Mouse (Mus musculus) neural tube, embryonic 12.5 days (tissue): ENCODE data around the gene Gm10197. TPM values are rescaled to one million over a fixed set of nuclear protein-coding genes. Genes with fewer than 3 reads are reported as not detected.

Experiments
- ATAC-seq: fragments of 200-750 bp; cut with Nextera tagmentation; 2 replicates; pipeline ENCODE4 v1.8.0; 2017; ENCODE audit warnings: low read depth, mild to moderate bottlenecking, moderate TSS enrichment, moderate library complexity; ENCODE audit not compliant: low FRiP score
- H3K27ac ChIP-seq: fragments of 300-500 bp; sonication (generic); 2 replicates; pipeline ENCODE4 v1.5.1; 2016
- H3K27me3 ChIP-seq: fragments of 300-500 bp; sonication (generic); replicated peaks from 2 replicates; pipeline ENCODE4 v1.6.1; 2016; ENCODE audit warnings: mild to moderate bottlenecking
- H3K36me3 ChIP-seq: fragments of 300-500 bp; sonication (generic); 2 replicates; pipeline ENCODE4 v1.6.1; 2016; ENCODE audit warnings: mild to moderate bottlenecking
- H3K4me1 ChIP-seq: fragments of 300-500 bp; sonication (generic); 2 replicates; pipeline ENCODE4 v1.6.1; 2016
- H3K4me2 ChIP-seq: fragments of 300-500 bp; sonication (generic); replicated peaks from 2 replicates; pipeline ENCODE4 v1.6.1; 2016; ENCODE audit warnings: mild to moderate bottlenecking
- H3K4me3 ChIP-seq: fragments of 300-500 bp; sonication (generic); 2 replicates; pipeline ENCODE4 v1.5.1; 2016
- H3K9ac ChIP-seq: fragments of 300-500 bp; sonication (generic); 2 replicates; pipeline ENCODE4 v1.6.1; 2016; ENCODE audit warnings: mild to moderate bottlenecking
- H3K9me3 ChIP-seq: fragments of 300-500 bp; sonication (generic); 2 replicates; pipeline ENCODE4 v1.6.1; 2016; ENCODE audit warnings: mild to moderate bottlenecking
- WGBS: fragments of 180-500 bp; shearing (Covaris S2); methylation state at CpG from one replicate; pipeline ENCODE4 v1.1.7; 2016; 5-methylcytosine and 5-hydroxymethylcytosine counted together
- polyA plus RNA-seq: library from polyadenylated mRNA; unstranded; fragments of >200 nt; fragmentation: Nextera tagmentation; extraction: Ambion mirVana; gene quantifications from 2 replicates; pipeline ENCODE4 v1.2.1, GENCODE M21; 2016

Gene Gm10197
- polyA plus RNA-seq, 1 experiment from 2014 or later = not detected

- Histone ChIP-seq H3K4me2 (peak overlapping the region; percentile 74), H3K9ac (no peak overlapping the region), H3K27me3 (no peaks in the 10 kb centered on the region), H3K4me3 (no peak overlapping the region), H3K36me3 (peaks cover 18% of the 10 kb centered on the region), H3K9me3 (no peaks in the 10 kb centered on the region), H3K27ac (no peak overlapping the region), H3K4me1 (peaks cover 11% of the 10 kb centered on the region)
- no peak for ATAC-seq
- WGBS = 91% methylated on average over 5 of the region's 5 CpGs
These were observed 20.2 kb upstream of the Gm10197 start for GRCm38 (mm10) chr19:53391787-53392186.

DNA sequence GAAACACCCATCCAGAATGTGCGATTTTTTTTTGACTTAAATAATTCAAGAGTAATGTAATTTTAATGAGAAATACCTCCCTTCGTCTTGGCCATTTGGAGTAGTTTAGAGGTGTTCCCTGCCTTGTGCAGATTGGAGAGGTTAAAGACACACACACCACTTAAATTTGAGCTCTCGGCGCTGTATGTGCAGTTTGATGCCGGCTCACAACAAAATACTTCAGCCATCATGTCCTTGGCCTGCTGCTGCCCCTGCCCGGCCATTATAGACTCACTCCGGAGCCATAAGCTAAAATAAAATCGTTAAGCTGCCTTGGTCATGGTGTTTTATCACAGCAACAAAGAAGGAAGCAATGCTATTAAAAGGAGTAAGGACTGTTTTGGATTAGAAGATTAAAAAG is 19.8 kb upstream of the Gm10197 start:
- Histone ChIP-seq H3K4me3 (peak overlapping the region; percentile 99), H3K9me3 (no peaks in the 10 kb centered on the region), H3K27me3 (no peaks in the 10 kb centered on the region), H3K4me1 (peaks cover 11% of the 10 kb centered on the region), H3K9ac (peak overlapping the region; percentile 58), H3K36me3 (peaks cover 20% of the 10 kb centered on the region), H3K4me2 (peak overlapping the region; percentile 74), H3K27ac (no peak overlapping the region)
- WGBS = 44% methylated on average over 8 of the region's 8 CpGs
- no peak for ATAC-seq

GRCm38 (mm10) chr19:53390495-53391007 is 19.0 kb upstream of the Gm10197 start, which contains the start of gene Smndc1:
TSS of gene Smndc1 (minus strand) at chr19:53390578.
- peak; percentile 99 for ATAC-seq
- Histone ChIP-seq H3K36me3 (peaks cover 28% of the 10 kb centered on the region), H3K9ac (peak within 1 kb of the TSS; percentile 99), H3K27me3 (no peaks in the 10 kb centered on the region), H3K27ac (peak within 1 kb of the TSS; percentile 98), H3K4me3 (peak within 1 kb of the TSS; percentile 99), H3K9me3 (no peaks in the 10 kb centered on the region), H3K4me1 (peaks cover 13% of the 10 kb centered on the region), H3K4me2 (peak within 1 kb of the TSS; percentile 74)
- under 1% methylated on average over 48 of the region's 48 CpGs for WGBS

- peaks cover 13% of the 10 kb centered on the region for H3K4me1 ChIP-seq
- H3K9me3 ChIP-seq = no peaks in the 10 kb centered on the region
- peaks cover 28% of the 10 kb centered on the region for H3K36me3 ChIP-seq
- H3K4me2 ChIP-seq = peak overlapping the region; percentile 74
- under 1% methylated on average over 59 of the region's 59 CpGs for WGBS
- peak overlapping the region; percentile 98 for H3K27ac ChIP-seq
- no peaks in the 10 kb centered on the region for H3K27me3 ChIP-seq
- ATAC-seq = peak; percentile 93
- peak overlapping the region; percentile 99 for H3K9ac ChIP-seq
- H3K4me3 ChIP-seq = peak overlapping the region; percentile 99
These were observed 18.4 kb upstream of the Gm10197 start for GRCm38 (mm10) chr19:53389851-53390431.

- no peak for ATAC-seq
- Histone ChIP-seq H3K9ac (peak overlapping the region; percentile 99), H3K4me1 (peaks cover 13% of the 10 kb centered on the region), H3K27me3 (no peaks in the 10 kb centered on the region), H3K36me3 (peaks cover 31% of the 10 kb centered on the region), H3K4me3 (peak overlapping the region; percentile 99), H3K4me2 (peak overlapping the region; percentile 74), H3K9me3 (no peaks in the 10 kb centered on the region), H3K27ac (no peak overlapping the region)
- 26% methylated on average over 6 of the region's 6 CpGs for WGBS
These were observed 17.9 kb upstream of the Gm10197 start for GRCm38 (mm10) chr19:53389417-53389816.

- no peak overlapping the region for H3K9ac ChIP-seq
- H3K4me2 ChIP-seq = no peak overlapping the region
- no peaks in the 10 kb centered on the region for H3K9me3 ChIP-seq
- 96% methylated on average over 15 of the region's 15 CpGs for WGBS
- H3K4me1 ChIP-seq = peaks cover 2% of the 10 kb centered on the region; the same call in 1 of the 2 replicates
- H3K4me3 ChIP-seq = no peak overlapping the region
- no peaks in the 10 kb centered on the region for H3K27me3 ChIP-seq
- no peak for ATAC-seq
- H3K27ac ChIP-seq = no peak overlapping the region
- peaks cover 72% of the 10 kb centered on the region for H3K36me3 ChIP-seq
These were observed 11.8 kb upstream of the Gm10197 start for GRCm38 (mm10) chr19:53383336-53383735.

DNA sequence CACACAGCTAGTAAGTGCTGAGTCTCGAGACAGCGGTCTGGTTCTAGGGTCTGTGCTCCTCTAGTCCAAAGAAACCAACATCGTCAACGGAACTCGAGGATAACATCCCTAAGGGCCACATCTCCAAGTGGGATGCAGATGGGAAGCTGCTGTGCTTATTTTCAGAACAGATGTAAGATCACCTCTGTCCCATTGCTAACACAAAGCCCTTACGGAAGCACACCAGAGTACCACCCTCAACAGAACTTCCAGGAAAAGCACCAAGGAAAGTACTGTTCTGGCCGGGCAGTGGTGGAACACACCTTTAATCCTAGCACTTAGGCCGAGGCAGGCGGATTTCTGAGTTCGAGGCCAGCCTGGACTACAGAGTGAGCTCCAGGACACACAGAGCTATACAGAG is 6.9 kb upstream of the Gm10197 start:
- ATAC-seq = no peak
- no peak overlapping the region for H3K4me2 ChIP-seq
- H3K9me3 ChIP-seq = no peaks in the 10 kb centered on the region
- 93% methylated on average over 10 of the region's 10 CpGs for WGBS
- no peak overlapping the region for H3K9ac ChIP-seq
- H3K36me3 ChIP-seq = peaks cover 59% of the 10 kb centered on the region
- H3K4me3 ChIP-seq = no peak overlapping the region
- H3K27me3 ChIP-seq = no peaks in the 10 kb centered on the region
- no peak overlapping the region for H3K27ac ChIP-seq
- H3K4me1 ChIP-seq = no peaks in the 10 kb centered on the region

GRCm38 (mm10) chr19:53377652-53378051 is 6.1 kb upstream of the Gm10197 start:
- H3K9ac ChIP-seq = no peak overlapping the region
- H3K4me2 ChIP-seq = no peak overlapping the region
- H3K9me3 ChIP-seq = no peaks in the 10 kb centered on the region
- H3K27me3 ChIP-seq = no peaks in the 10 kb centered on the region
- WGBS = 91% methylated on average over 8 of the region's 8 CpGs
- no peaks in the 10 kb centered on the region for H3K4me1 ChIP-seq
- H3K4me3 ChIP-seq = no peak overlapping the region
- H3K27ac ChIP-seq = no peak overlapping the region
- ATAC-seq = no peak
- peaks cover 57% of the 10 kb centered on the region for H3K36me3 ChIP-seq

- H3K9ac ChIP-seq = no peak overlapping the region
These were observed 4.2 kb upstream of the Gm10197 start for GRCm38 (mm10) chr19:53375816-53376215.

GRCm38 (mm10) chr19:53375299-53375698 is 3.7 kb upstream of the Gm10197 start:
- no peak overlapping the region for H3K9ac ChIP-seq
- H3K27me3 ChIP-seq = no peaks in the 10 kb centered on the region
- 95% methylated on average over 6 of the region's 6 CpGs for WGBS
- ATAC-seq = no peak
- H3K4me2 ChIP-seq = no peak overlapping the region
- H3K9me3 ChIP-seq = no peaks in the 10 kb centered on the region
- H3K4me3 ChIP-seq = no peak overlapping the region
- H3K36me3 ChIP-seq = peaks cover 59% of the 10 kb centered on the region
- H3K4me1 ChIP-seq = no peaks in the 10 kb centered on the region
- no peak overlapping the region for H3K27ac ChIP-seq

More at GRCm38 (mm10) chr19:53375816-53376215, 4.2 kb upstream of the Gm10197 start:
- peaks cover 59% of the 10 kb centered on the region for H3K36me3 ChIP-seq
- no peaks in the 10 kb centered on the region for H3K9me3 ChIP-seq
- no peak overlapping the region for H3K4me3 ChIP-seq
- WGBS = 93% methylated on average over 9 of the region's 9 CpGs
- H3K27ac ChIP-seq = no peak overlapping the region
- no peaks in the 10 kb centered on the region for H3K27me3 ChIP-seq
- ATAC-seq = no peak
- H3K4me1 ChIP-seq = no peaks in the 10 kb centered on the region
- H3K4me2 ChIP-seq = no peak overlapping the region

GRCm38 (mm10) chr19:53373570-53373969 is 2.0 kb upstream of the Gm10197 start:
- WGBS = 86% methylated on average over 2 of the region's 2 CpGs

GRCm38 (mm10) chr19:53370233-53370632 is 1.3 kb downstream of the Gm10197 start:
- Histone ChIP-seq H3K27ac (no peak overlapping the region), H3K36me3 (peaks cover 35% of the 10 kb centered on the region), H3K9ac (no peak overlapping the region), H3K4me1 (peaks cover 5% of the 10 kb centered on the region; the same call in 1 of the 2 replicates), H3K9me3 (no peaks in the 10 kb centered on the region), H3K4me3 (no peak overlapping the region), H3K4me2 (no peak overlapping the region), H3K27me3 (no peaks in the 10 kb centered on the region)
- WGBS = 86% methylated on average over 15 of the region's 15 CpGs
- no peak for ATAC-seq

More at GRCm38 (mm10) chr19:53373570-53373969, 2.0 kb upstream of the Gm10197 start:
- H3K9ac ChIP-seq = no peak overlapping the region
- no peak for ATAC-seq
- H3K27ac ChIP-seq = no peak overlapping the region
- H3K4me3 ChIP-seq = no peak overlapping the region
- no peak overlapping the region for H3K4me2 ChIP-seq
- H3K36me3 ChIP-seq = peaks cover 51% of the 10 kb centered on the region
- H3K9me3 ChIP-seq = no peaks in the 10 kb centered on the region
- H3K4me1 ChIP-seq = no peaks in the 10 kb centered on the region
- H3K27me3 ChIP-seq = no peaks in the 10 kb centered on the region
